ENCODE assay signal across 15 mouse cellular contexts in the genomic region with DNA sequence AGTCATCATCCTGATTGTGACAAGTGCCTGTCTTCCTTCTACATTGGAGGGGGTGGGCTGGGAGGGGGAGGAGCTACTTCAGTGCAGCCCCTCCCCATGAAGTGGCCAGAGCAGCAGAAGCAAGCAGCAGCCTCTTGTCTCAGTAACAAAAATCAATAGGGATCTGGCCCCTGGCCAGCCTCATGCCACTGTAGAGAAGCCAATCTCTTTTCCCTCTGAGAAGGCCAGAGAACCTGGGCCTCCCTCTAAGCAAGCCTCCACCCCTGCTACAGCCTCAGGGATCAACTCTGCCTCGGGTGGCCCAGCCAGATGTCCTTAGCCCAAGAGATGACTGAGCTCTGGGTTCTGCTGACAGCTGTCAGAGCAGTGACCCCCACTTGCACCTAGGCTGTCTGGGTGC.
DNase-seq lines count a peak whose midpoint lies in the region; ATAC-seq and TF ChIP-seq lines count a peak whose summit lies in the region.
"Had no signal": no experiment of that assay in that cellular context is flagged by ENCODE, and none has a peak within 500 bp of the region (broad histone marks: within the 10 kb centered on the region; RNA-seq: fewer than 3 reads in every experiment).

No protein-coding gene starts in this region.

- H3K27ac ChIP-seq in hindbrain, embryonic 10.5 days = peak overlapping the region; percentile 5; the same call in 1 of the 2 replicates
- H3K27ac ChIP-seq in hindbrain, embryonic 14.5 days = no peak overlapping the region
- no peak overlapping the region for H3K27ac ChIP-seq in lung, embryonic 16.5 days (ENCODE audit: low read length)
- H3K27ac ChIP-seq in hindbrain, embryonic 13.5 days = peak overlapping the region; percentile 52
- H3K27ac ChIP-seq in stomach, embryonic 15.5 days = no peak overlapping the region

- ATAC-seq in hindbrain, embryonic 14.5 days (ENCODE audit: low FRiP score) = no peak; the same call in 1 of the 2 replicates
- ATAC-seq in lung, embryonic 16.5 days (ENCODE audit: low read depth) = peak; percentile 69
- ATAC-seq in hindbrain, embryonic 13.5 days (ENCODE audit: low FRiP score) = peak; percentile 57; the same call in 1 of the 2 replicates
- peak; percentile 61; the same call in 1 of the 2 replicates for ATAC-seq in stomach, embryonic 15.5 days (ENCODE audit: insufficient read depth, low FRiP score, low read depth)
- ATAC-seq: forebrain, postnatal 0 days had no signal

- TF ChIP-seq CTCF in lung, adult 2 months (IDR thresholded peaks at IDR 0.05; ENCODE audit: insufficient read depth, low read length) = no peak

- no peaks in the 10 kb centered on the region for H3K36me3 ChIP-seq in hindbrain, embryonic 10.5 days
- no peaks in the 10 kb centered on the region for H3K36me3 ChIP-seq in hindbrain, embryonic 14.5 days (replicated peaks; ENCODE audit: control insufficient read depth, insufficient read depth)
- no peaks in the 10 kb centered on the region for H3K36me3 ChIP-seq in lung, embryonic 16.5 days (ENCODE audit: control insufficient read depth, insufficient read depth, low read length)
- no peaks in the 10 kb centered on the region for H3K36me3 ChIP-seq in hindbrain, embryonic 13.5 days
- H3K36me3 ChIP-seq in stomach, embryonic 15.5 days = no peaks in the 10 kb centered on the region

- H3K9me3 ChIP-seq in hindbrain, embryonic 10.5 days = peaks cover 10% of the 10 kb centered on the region
- no peaks in the 10 kb centered on the region for H3K9me3 ChIP-seq in hindbrain, embryonic 14.5 days (ENCODE audit: control insufficient read depth, low read length)
- H3K9me3 ChIP-seq in lung, embryonic 16.5 days (ENCODE audit: control insufficient read depth, low read length) = no peaks in the 10 kb centered on the region
- H3K9me3 ChIP-seq in hindbrain, embryonic 13.5 days = no peaks in the 10 kb centered on the region; the same call in 1 of the 2 replicates
- H3K9me3 ChIP-seq in stomach, embryonic 15.5 days = no peaks in the 10 kb centered on the region

- no peak for TF ChIP-seq POLR2A in lung, adult 2 months (IDR thresholded peaks at IDR 0.05; ENCODE audit: borderline replicate concordance, extremely low read depth, low read depth, low read length)

- DNase-seq in hindbrain, embryonic 10.5 days (ENCODE audit: low spot score) = peak; percentile 19
- no peak for DNase-seq in hindbrain, embryonic 14.5 days (ENCODE audit: low spot score)
- DNase-seq in lung, adult 2 months = no peak
- no peak for DNase-seq in adrenal gland, postnatal 14 days
- DNase-seq in gastrocnemius, postnatal 36 days = no peak
- DNase-seq: adrenal gland, postnatal 10 days; cerebellum, adult 9-10 months; forebrain, postnatal 0 days; gastrocnemius, postnatal 14 days; heart, postnatal 14 days; kidney, adult 8-10 months; kidney, postnatal 4 days had no signal

- peaks cover 20% of the 10 kb centered on the region for H3K4me1 ChIP-seq in hindbrain, embryonic 10.5 days (replicated peaks)
- H3K4me1 ChIP-seq in hindbrain, embryonic 14.5 days (replicated peaks; ENCODE audit: control insufficient read depth, insufficient read depth, low read length) = 0 out of 2 replicates have a peak, but pooled peaks cover 4% of the 10 kb centered on the region
- H3K4me1 ChIP-seq in lung, embryonic 16.5 days (replicated peaks; ENCODE audit: control insufficient read depth, insufficient read depth, low read length) = peaks cover 8% of the 10 kb centered on the region
- no peaks in the 10 kb centered on the region for H3K4me1 ChIP-seq in lung, adult 2 months (ENCODE audit: control insufficient read depth, insufficient read depth, low read length)
- peaks cover 17% of the 10 kb centered on the region for H3K4me1 ChIP-seq in hindbrain, embryonic 13.5 days (replicated peaks)
- H3K4me1 ChIP-seq in stomach, embryonic 15.5 days = no peaks in the 10 kb centered on the region

- 33% methylated on average over 1 of the region's 1 CpGs for WGBS in hindbrain, embryonic 10.5 days
- 0% methylated on average over 1 of the region's 1 CpGs for WGBS in hindbrain, embryonic 14.5 days
- 13% methylated on average over 1 of the region's 1 CpGs for WGBS in lung, embryonic 16.5 days
- WGBS in lung, adult 2 months = 47% methylated on average over 1 of the region's 1 CpGs
- WGBS in hindbrain, embryonic 13.5 days = 33% methylated on average over 1 of the region's 1 CpGs
- WGBS in stomach, embryonic 15.5 days = 18% methylated on average over 1 of the region's 1 CpGs

- H3K4me2 ChIP-seq in hindbrain, embryonic 14.5 days (replicated peaks) = no peak overlapping the region
- H3K4me2 ChIP-seq in lung, embryonic 16.5 days (ENCODE audit: low read depth, low read length) = no peak overlapping the region
- no peak overlapping the region for H3K4me2 ChIP-seq in hindbrain, embryonic 13.5 days
- no peak overlapping the region for H3K4me2 ChIP-seq in stomach, embryonic 15.5 days

- H3K4me3 ChIP-seq in hindbrain, embryonic 10.5 days = no peak overlapping the region
- no peak overlapping the region for H3K4me3 ChIP-seq in hindbrain, embryonic 14.5 days (replicated peaks; ENCODE audit: low read length)
- H3K4me3 ChIP-seq in lung, embryonic 16.5 days (ENCODE audit: low read length) = no peak overlapping the region
- no peak overlapping the region for H3K4me3 ChIP-seq in lung, adult 2 months (replicated peaks; ENCODE audit: extremely low read depth, low read depth, low read length)
- H3K4me3 ChIP-seq in hindbrain, embryonic 13.5 days = no peak overlapping the region
- no peak overlapping the region for H3K4me3 ChIP-seq in stomach, embryonic 15.5 days (replicated peaks)

- no peak overlapping the region for H3K9ac ChIP-seq in hindbrain, embryonic 14.5 days
- 0 out of 2 replicates have a peak overlapping the region, but pooled peaks have one; percentile 18 for H3K9ac ChIP-seq in lung, embryonic 16.5 days (ENCODE audit: low read length)
- no peak overlapping the region for H3K9ac ChIP-seq in hindbrain, embryonic 13.5 days
- H3K9ac ChIP-seq in stomach, embryonic 15.5 days = no peak overlapping the region
- H3K9ac ChIP-seq: forebrain, postnatal 0 days had no signal

- H3K27me3 ChIP-seq in hindbrain, embryonic 10.5 days (ENCODE audit: insufficient read depth, poor library complexity, severe bottlenecking) = peaks cover 65% of the 10 kb centered on the region
- no peaks in the 10 kb centered on the region for H3K27me3 ChIP-seq in hindbrain, embryonic 14.5 days (ENCODE audit: control insufficient read depth, insufficient read depth, low read length)
- no peaks in the 10 kb centered on the region for H3K27me3 ChIP-seq in lung, embryonic 16.5 days (ENCODE audit: control insufficient read depth, insufficient read depth, low read depth, low read length)
- H3K27me3 ChIP-seq in hindbrain, embryonic 13.5 days = peaks cover 13% of the 10 kb centered on the region; the same call in 1 of the 2 replicates
- H3K27me3 ChIP-seq in stomach, embryonic 15.5 days (replicated peaks) = no peaks in the 10 kb centered on the region

- intact Hi-C loops in gastrocnemius, postnatal 36 days (cut with DNase I) = no loop called here

Comparison
In these comparisons a context has a peak if more than half of its experiments do, and no peak if none do; other contexts are left out.
1. H3K27ac ChIP-seq: peak in hindbrain, embryonic 10.5 days (single experiment) and hindbrain, embryonic 13.5 days (single experiment); none in hindbrain, embryonic 14.5 days (single experiment), lung, embryonic 16.5 days (single experiment) and stomach, embryonic 15.5 days (single experiment).